Mouse (Mus musculus) hindbrain, embryonic 15.5 days (tissue): ENCODE data around the gene Atp7a. TPM values are rescaled to one million over a fixed set of nuclear protein-coding genes. Genes with fewer than 3 reads are reported as not detected.
A peak's percentile ranks its signal among the peaks of the same experiment; 100 is the strongest.
"Not testable (repeated sequence)": the region's sequence is repeated elsewhere in the genome, so short reads cannot be mapped to it uniquely, and the experiment has no call there.

Experiments
- ATAC-seq: fragments of 200-750 bp; cut with Nextera tagmentation; 2 replicates; pipeline ENCODE4 v1.8.0; 2017; ENCODE audit warnings: low read depth, moderate number of reproducible peaks, moderate TSS enrichment; ENCODE audit not compliant: low FRiP score
- H3K27ac ChIP-seq: fragments of 300-500 bp; sonication (generic); replicated peaks from 2 replicates; pipeline ENCODE4 v1.5.1; 2015; ENCODE audit warnings: mild to moderate bottlenecking, inconsistent platforms
- H3K27me3 ChIP-seq: fragments of 300-500 bp; sonication (generic); 2 replicates; pipeline ENCODE4 v1.6.1; 2015; ENCODE audit warnings: control low read depth, inconsistent platforms
- H3K36me3 ChIP-seq: fragments of 300-500 bp; sonication (generic); 2 replicates; pipeline ENCODE4 v1.6.1; 2015; ENCODE audit warnings: control low read depth, inconsistent platforms
- H3K4me1 ChIP-seq: fragments of 300-500 bp; sonication (generic); replicated peaks from 2 replicates; pipeline ENCODE4 v1.6.1; 2015; ENCODE audit warnings: control low read depth, inconsistent platforms
- H3K4me2 ChIP-seq: fragments of 300-500 bp; sonication (generic); 2 replicates; pipeline ENCODE4 v1.6.1; 2015; ENCODE audit warnings: moderate library complexity, mild to moderate bottlenecking, inconsistent platforms
- H3K4me3 ChIP-seq: fragments of 300-500 bp; sonication (generic); 2 replicates; pipeline ENCODE4 v1.5.1; 2015; ENCODE audit warnings: mild to moderate bottlenecking, inconsistent platforms
- H3K9ac ChIP-seq: fragments of 300-500 bp; sonication (generic); 2 replicates; pipeline ENCODE4 v1.6.1; 2015; ENCODE audit warnings: inconsistent platforms
- H3K9me3 ChIP-seq: fragments of 300-500 bp; sonication (generic); 2 replicates; pipeline ENCODE4 v1.6.1; 2016; ENCODE audit warnings: control low read depth, inconsistent platforms
- WGBS: fragments of 180-500 bp; shearing (Covaris S2); methylation state at CpG from one replicate; pipeline ENCODE4 v1.1.7; 2015; 5-methylcytosine and 5-hydroxymethylcytosine counted together
- polyA plus RNA-seq: library from polyadenylated mRNA; unstranded; fragments of >200 nt; fragmentation: Nextera tagmentation; extraction: Ambion mirVana; gene quantifications from 2 replicates; pipeline ENCODE4 v1.2.1, GENCODE M21; 2015

Gene Atp7a
- polyA plus RNA-seq, result 12.5 and 14.0 TPM in 2 replicates

DNA sequence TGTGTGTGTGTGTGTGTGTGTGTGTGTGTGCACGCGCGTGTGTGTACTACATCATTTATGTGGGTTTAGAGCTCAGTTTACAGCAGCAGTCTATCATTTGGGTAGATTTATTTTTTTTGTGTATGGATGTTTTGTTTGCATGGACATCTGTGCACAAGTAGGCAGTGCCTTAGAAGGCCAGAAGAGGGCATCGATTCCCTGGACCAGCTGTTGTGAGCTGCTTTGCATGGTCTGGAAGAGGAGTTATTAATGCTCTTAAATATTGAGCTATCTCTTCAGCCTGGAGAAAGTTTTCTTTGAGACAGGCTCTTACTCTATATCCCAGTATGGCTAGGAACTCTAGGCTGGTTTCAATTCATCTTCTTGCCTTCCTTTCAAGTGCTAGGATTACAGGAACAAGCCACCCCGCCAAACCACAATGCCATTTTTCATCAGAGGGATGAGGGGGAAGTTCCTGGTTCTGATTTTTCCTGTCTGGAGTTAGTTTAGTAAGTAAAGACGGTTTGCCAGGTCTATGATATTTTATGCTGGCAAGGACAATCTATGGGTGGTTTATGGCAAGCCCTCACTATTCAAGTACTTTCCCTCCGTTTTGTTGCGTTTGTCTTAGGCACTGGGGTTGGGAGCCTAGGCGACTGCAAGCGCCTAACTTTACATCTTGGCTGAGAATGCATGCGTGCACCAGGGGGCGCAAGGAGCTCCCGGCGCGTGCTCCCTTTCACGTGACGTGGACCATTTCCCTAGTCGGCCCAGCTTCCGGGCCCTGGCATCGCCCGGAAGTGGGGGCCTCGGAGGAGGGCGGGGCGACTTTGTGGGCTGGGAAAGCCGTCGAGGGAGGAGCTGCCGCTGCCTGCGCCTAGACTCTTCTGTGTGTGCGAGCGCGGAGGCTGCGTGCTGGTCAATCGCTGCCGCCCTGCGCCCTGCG, at the start of gene Atp7a:
TSS of gene Atp7a (plus strand) at position 859 of the 925 bp plus-strand sequence.
- Histone ChIP-seq H3K4me1 (peaks cover 9% of the 10 kb centered on the region; the same call in 1 of the 2 replicates), H3K4me3 (peak within 1 kb of the TSS; percentile 59), H3K36me3 (no peaks in the 10 kb centered on the region), H3K9ac (peak within 1 kb of the TSS; percentile 58), H3K27ac (peak within 1 kb of the TSS; percentile 63; the same call in 1 of the 2 replicates), H3K27me3 (no peaks in the 10 kb centered on the region), H3K4me2 (peak within 1 kb of the TSS; percentile 56), H3K9me3 (no peaks in the 10 kb centered on the region)
- peak; percentile 97 for ATAC-seq
- WGBS, result 19% methylated on average over 36 of the region's 36 CpGs

DNA sequence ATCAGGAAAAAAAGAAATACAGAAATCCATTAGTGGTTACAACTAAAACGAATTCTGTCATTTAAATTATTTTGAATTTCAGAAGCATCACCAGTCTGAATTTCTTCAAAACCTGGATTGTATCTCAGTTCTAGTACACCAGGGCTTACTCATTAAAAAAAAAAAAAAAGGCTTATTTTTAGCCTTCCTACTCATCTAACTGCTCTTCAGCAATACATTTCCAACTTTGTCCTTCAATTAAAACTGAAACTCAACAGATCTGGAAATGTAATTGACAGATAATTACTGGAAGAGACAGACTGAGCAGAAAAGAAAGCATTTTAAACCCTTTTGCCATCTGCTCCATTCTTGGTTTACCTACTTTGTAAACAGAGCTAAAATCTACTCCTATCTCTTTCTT, 25.5 kb upstream of the Atp7a start:
- ATAC-seq, result no peak
- WGBS, result 73% methylated on average over 1 of the region's 1 CpGs
- no peak overlapping the region for H3K9ac ChIP-seq
- H3K27ac ChIP-seq, result no peak overlapping the region
- H3K36me3 ChIP-seq, result no peaks in the 10 kb centered on the region
- no peak overlapping the region for H3K4me2 ChIP-seq
- no peaks in the 10 kb centered on the region for H3K27me3 ChIP-seq
- H3K9me3 ChIP-seq, result no peaks in the 10 kb centered on the region
- H3K4me1 ChIP-seq, result no peaks in the 10 kb centered on the region
- H3K4me3 ChIP-seq, result no peak overlapping the region

DNA sequence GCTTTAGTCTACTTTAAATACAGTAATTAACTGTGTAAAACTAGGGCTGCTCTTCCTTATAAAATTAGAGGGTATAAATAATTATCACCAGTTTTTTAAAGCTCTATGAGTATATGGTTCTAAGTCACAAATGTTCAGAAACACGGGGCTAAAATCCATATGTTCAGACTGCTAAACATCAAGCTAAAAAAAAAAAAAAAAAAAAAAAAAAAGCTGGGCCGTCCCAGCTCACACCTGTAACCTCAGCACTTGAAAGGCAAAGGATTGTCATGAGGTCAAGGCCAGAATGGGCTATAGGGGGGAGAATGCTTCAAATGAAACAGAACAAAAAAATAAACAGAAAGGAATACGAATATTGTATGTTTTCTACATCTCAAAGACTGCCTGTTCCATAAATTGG, 16.3 kb upstream of the Atp7a start:
- peak overlapping the region; percentile 60 for H3K4me2 ChIP-seq
- 0 out of 2 replicates have a peak, but pooled peaks cover 5% of the 10 kb centered on the region for H3K4me1 ChIP-seq
- H3K9ac ChIP-seq, result 0 out of 2 replicates have a peak overlapping the region, but pooled peaks have one; percentile 47
- no peaks in the 10 kb centered on the region for H3K9me3 ChIP-seq
- peak overlapping the region; percentile 64 for H3K4me3 ChIP-seq
- WGBS, result 17% methylated on average over 3 of the region's 3 CpGs
- no peak for ATAC-seq
- no peaks in the 10 kb centered on the region for H3K36me3 ChIP-seq
- no peak overlapping the region for H3K27ac ChIP-seq
- H3K27me3 ChIP-seq, result no peaks in the 10 kb centered on the region

DNA sequence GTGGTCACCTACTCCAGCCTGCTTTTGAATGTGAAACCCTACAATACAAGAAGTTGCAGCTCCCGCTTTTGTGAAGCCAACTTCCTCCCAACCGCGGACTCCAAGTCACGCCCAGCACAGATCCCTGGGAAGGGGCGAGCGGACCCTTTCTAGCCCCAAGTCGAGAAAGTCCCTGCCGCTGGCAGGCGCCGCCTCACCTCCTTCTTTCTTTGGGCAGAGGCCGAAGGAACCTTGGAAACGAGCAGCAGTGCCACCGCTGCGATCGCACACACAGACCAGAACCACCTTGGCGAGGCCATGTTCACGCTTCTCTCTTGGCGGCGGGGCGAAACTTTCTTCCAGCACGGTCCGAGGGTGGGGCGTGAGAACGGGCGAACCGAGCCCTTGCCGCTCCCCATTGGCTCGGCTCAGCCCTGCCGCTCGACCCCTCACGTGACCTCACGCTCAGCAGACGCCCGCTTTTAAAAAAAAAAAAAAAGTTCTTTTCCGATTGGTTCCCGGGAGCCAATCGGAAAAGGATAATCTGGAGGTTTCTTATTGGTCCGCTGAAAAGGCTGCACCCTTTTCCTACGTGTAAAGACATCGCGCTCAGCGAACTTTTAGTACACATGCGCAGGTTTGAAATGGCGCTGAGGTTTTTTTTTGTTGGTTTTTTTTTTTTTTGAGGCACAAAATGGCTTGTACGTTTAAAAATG, 15.5 kb upstream of the Atp7a start, which contains the start of gene Magt1:
TSS of gene Magt1 (minus strand) at position 442 of the 695 bp plus-strand sequence.
- ATAC-seq, result peak; percentile 95
- no peaks in the 10 kb centered on the region for H3K9me3 ChIP-seq
- WGBS, result 21% methylated on average over 45 of the region's 45 CpGs

DNA sequence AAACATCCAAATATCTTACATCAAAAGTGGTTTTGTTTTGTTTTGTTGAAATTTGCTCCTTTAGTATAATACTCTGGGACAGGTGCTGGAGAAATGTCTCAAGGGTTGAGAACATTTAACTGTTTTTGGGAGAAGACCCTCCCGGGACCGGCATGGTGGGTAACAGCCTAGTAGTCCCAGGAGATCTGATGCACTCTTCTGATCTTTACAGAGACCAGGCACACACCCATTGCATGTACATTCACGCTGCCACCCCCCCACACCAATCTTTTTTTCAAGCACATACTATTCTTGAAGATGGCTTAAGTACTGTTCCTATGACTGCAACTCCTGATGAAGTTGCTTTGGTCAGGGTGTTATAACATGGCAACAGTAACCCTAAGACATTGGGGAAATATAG, 14.5 kb upstream of the Atp7a start:
- Histone ChIP-seq H3K27me3 (no peaks in the 10 kb centered on the region), H3K4me1 (peaks cover 13% of the 10 kb centered on the region), H3K36me3 (no peaks in the 10 kb centered on the region), H3K4me3 (peak overlapping the region; percentile 64), H3K27ac (peak overlapping the region; percentile 87), H3K4me2 (peak overlapping the region; percentile 57), H3K9me3 (no peaks in the 10 kb centered on the region), H3K9ac (no peak overlapping the region)
- ATAC-seq, result no peak
- 68% methylated on average over 3 of the region's 3 CpGs for WGBS

More for the DNA sequence above, 15.5 kb upstream of the Atp7a start, which contains the start of gene Magt1:
- Histone ChIP-seq H3K9ac (peak within 1 kb of the TSS; percentile 47), H3K27me3 (no peaks in the 10 kb centered on the region), H3K4me1 (0 out of 2 replicates have a peak, but pooled peaks cover 5% of the 10 kb centered on the region), H3K36me3 (no peaks in the 10 kb centered on the region), H3K4me2 (peak within 1 kb of the TSS; percentile 60), H3K27ac (peak within 1 kb of the TSS; percentile 87), H3K4me3 (peak within 1 kb of the TSS; percentile 64)

DNA sequence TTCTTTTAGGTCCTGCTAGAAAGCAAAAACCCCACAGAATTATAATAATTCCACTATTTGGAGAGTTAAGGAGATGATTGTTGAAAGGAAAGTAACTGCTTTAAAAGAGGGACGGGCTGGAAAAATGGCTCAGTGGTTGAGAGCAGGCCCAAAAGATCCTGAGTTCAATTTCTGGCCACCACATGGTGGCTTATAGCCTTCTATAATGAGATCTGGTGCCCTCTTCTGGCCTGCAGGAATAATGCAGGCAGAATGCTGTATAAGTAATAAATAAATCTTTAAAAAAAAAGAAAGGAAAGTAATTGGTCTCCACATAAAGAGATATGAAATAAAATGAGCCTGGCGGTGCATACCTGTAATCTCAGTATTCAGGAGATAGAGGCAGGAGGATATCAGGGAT, 13.9 kb upstream of the Atp7a start:
- 28% methylated on average over 2 of the region's 2 CpGs for WGBS
- Histone ChIP-seq H3K9ac (no peak overlapping the region), H3K4me3 (no peak overlapping the region), H3K4me2 (no peak overlapping the region), H3K4me1 (peaks cover 13% of the 10 kb centered on the region), H3K9me3 (no peaks in the 10 kb centered on the region), H3K27me3 (no peaks in the 10 kb centered on the region), H3K27ac (no peak overlapping the region), H3K36me3 (no peaks in the 10 kb centered on the region)
- no peak for ATAC-seq

DNA sequence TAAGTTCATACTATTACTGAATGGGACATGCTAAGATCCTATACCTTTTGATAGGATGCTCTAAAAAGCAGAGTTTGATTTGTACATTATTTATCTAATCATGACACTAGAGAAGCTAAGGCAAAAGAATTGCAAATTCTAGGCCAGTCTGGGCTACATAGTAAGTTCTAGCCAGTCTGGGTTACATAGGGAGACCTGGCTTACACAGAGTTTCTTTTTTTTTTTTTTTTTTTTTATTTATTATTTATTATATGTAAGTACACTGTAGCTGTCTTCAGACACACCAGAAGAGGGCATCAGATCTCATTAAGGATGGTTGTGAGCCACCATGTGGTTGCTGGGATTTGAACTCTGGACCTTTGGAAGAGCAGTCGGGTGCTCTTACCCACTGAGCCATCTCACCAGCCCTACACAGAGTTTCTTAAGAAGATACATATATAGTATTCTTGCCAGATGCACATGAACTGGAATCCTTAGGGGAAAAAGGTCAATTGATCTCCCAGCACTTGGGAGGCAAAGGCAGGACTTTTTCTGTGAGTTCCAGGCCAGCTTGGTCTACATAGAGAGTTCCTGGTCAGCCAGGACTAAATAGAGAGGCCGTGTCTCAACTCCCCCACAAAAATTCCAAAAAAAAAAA, 12.2 kb upstream of the Atp7a start:
- not testable (repeated sequence) for ATAC-seq, H3K36me3 ChIP-seq, H3K9me3 ChIP-seq, H3K27me3 ChIP-seq, H3K27ac ChIP-seq, H3K9ac ChIP-seq, H3K4me3 ChIP-seq
- Histone ChIP-seq H3K4me1 (peaks cover 13% of the 10 kb centered on the region), H3K4me2 (peak overlapping the region; percentile 49)
- WGBS, result 70% methylated on average over 2 of the region's 2 CpGs

DNA sequence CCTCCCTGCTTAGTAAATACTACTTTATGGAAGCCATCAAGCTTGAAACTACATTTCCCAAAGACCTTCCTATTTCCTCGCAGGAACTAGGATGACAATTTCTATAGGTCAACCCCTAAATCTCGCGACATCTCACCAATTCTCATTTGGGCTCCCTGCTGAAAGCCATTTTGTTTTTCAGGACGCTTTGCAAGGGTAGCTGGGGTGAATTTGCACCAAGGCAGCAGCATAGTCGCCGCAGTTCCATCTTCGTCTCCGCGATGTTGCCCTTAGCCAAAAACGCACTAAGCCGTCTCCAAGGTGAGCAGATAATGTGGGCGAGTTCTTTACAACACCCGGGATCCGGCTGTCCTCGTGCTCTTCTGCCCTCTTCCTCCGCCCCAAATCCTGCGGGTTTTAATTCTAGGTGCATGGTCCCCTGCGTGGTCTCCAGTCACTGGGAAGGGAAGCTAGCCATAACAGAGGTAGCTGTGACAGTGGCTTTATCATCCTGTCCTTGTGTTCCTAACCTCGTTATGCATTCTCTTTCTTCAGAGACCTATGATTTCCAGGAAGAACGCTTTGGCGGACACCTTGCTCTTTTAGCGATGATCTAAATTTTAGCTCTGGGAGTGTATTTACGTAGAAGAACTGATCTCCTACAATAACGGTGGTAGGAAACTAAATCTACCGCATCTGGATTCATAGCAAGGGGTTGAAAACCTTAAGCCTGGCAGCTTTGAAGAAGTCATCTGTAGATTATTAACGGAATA, 11.3 kb upstream of the Atp7a start, which contains the start of gene Cox7b:
TSS of gene Cox7b (plus strand) at position 130 of the 752 bp plus-strand sequence.
- H3K9me3 ChIP-seq, result no peaks in the 10 kb centered on the region
- WGBS, result 18% methylated on average over 26 of the region's 26 CpGs
- H3K27me3 ChIP-seq, result no peaks in the 10 kb centered on the region
- peak within 1 kb of the TSS; percentile 68 for H3K9ac ChIP-seq
- H3K4me1 ChIP-seq, result peaks cover 8% of the 10 kb centered on the region
- H3K4me2 ChIP-seq, result peak within 1 kb of the TSS; percentile 49
- peak within 1 kb of the TSS; percentile 87 for H3K27ac ChIP-seq
- ATAC-seq, result peak; percentile 37
- peak within 1 kb of the TSS; percentile 58 for H3K4me3 ChIP-seq
- H3K36me3 ChIP-seq, result no peaks in the 10 kb centered on the region

DNA sequence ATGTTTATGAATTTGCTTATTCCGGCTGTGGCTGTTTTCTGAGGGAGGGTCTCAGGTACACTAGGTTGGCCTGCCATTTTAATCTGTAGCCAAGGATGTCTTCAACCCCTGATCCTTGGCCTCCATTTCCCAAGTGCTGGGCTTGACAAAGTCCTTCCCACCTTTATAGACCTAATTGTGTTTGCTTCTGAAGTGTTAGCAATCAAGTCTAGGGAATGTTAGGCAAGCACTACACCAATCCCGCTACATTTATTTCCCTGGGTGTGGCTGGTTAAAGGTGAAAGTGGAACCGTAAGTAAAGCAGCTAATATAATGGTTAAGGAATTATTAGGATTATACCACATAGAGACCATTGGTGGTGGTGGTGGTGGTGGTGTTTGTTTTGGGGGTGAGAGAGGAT, 10.0 kb upstream of the Atp7a start:
- no peak for ATAC-seq
- Histone ChIP-seq H3K9ac (no peak overlapping the region), H3K4me2 (peak overlapping the region; percentile 49), H3K9me3 (no peaks in the 10 kb centered on the region), H3K36me3 (no peaks in the 10 kb centered on the region), H3K27ac (no peak overlapping the region), H3K27me3 (no peaks in the 10 kb centered on the region), H3K4me1 (peaks cover 8% of the 10 kb centered on the region), H3K4me3 (0 out of 2 replicates have a peak overlapping the region, but pooled peaks have one; percentile 58)
- WGBS, result 94% methylated on average over 3 of the region's 3 CpGs

DNA sequence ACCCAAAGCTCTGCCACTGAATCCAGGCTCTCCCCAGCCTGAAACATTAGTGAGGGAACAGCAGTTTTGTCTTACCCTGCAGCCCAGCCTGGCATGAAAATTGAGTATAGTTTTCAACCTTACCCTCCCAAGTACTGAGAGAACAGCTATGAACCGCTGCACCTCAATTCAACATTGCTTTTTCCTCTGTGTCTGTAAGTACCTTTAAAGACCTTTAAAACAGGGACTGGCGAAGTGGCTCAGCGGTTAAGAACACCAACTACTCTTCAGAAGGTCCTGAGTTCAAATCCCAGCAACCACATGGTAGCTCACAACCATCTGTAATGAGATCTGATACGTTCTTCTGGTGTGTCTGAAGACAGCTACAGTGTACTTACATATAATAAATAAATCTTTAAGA, 9.6 kb upstream of the Atp7a start:
- peak overlapping the region; percentile 49; the same call in 1 of the 2 replicates for H3K4me2 ChIP-seq
- H3K9me3 ChIP-seq, result no peaks in the 10 kb centered on the region
- H3K36me3 ChIP-seq, result no peaks in the 10 kb centered on the region
- H3K9ac ChIP-seq, result no peak overlapping the region
- 89% methylated on average over 4 of the region's 4 CpGs for WGBS
- no peak overlapping the region for H3K27ac ChIP-seq
- H3K4me1 ChIP-seq, result peaks cover 8% of the 10 kb centered on the region
- no peaks in the 10 kb centered on the region for H3K27me3 ChIP-seq
- ATAC-seq, result no peak
- no peak overlapping the region for H3K4me3 ChIP-seq

DNA sequence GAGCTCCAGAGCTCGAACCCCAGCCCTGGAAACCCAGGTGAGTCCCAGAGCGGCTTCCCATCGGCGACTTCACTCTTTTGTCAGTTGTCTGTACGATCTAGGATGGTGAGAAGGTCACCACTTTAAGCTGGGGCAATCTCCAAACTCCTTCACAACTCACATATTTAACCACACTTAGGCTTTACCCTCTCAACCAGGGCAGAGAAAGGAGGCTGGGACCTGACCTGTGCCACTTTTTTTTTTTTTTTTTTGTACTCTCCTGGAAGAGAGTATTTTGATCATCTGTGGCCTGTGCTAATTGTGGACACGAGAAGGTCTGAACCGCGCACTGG, 233 bp downstream of the Atp7a start:
- ATAC-seq, result 0 out of 2 replicates have a peak, but pooled peaks have one; percentile 57
- 19% methylated on average over 8 of the region's 8 CpGs for WGBS

More for the DNA sequence above, 233 bp downstream of the Atp7a start:
- H3K27me3 ChIP-seq, result no peaks in the 10 kb centered on the region
- peak overlapping the region; percentile 59 for H3K4me3 ChIP-seq
- peak overlapping the region; percentile 63; the same call in 1 of the 2 replicates for H3K27ac ChIP-seq
- H3K36me3 ChIP-seq, result no peaks in the 10 kb centered on the region
- H3K9me3 ChIP-seq, result no peaks in the 10 kb centered on the region
- H3K9ac ChIP-seq, result peak overlapping the region; percentile 58
- H3K4me2 ChIP-seq, result peak overlapping the region; percentile 56
- peaks cover 9% of the 10 kb centered on the region; the same call in 1 of the 2 replicates for H3K4me1 ChIP-seq
